Mouse (Mus musculus) CH12.LX (cell line): ENCODE data around the gene Rasl10a. TPM values are rescaled to one million over a fixed set of nuclear protein-coding genes. Genes with fewer than 3 reads are reported as not detected.

Experiments
- DNase-seq: peaks from one replicate; pipeline ENCODE4 v3.0.0-alpha.2; 2013; ENCODE audit errors: extremely low read depth
- H3K27ac ChIP-seq: 2 replicates; pipeline ENCODE4 v1.5.1; 2012; ENCODE audit warnings: low read depth, mild to moderate bottlenecking, control low read depth, moderate library complexity; ENCODE audit not compliant: insufficient read depth
- H3K27me3 ChIP-seq: replicated peaks from 2 replicates; pipeline ENCODE3; 2012; ENCODE audit warnings: inconsistent platforms
- H3K36me3 ChIP-seq, 2 experiments: replicated peaks in 1 of 2; 2 replicates each; pipeline versions ENCODE3 to v1.6.1; 2012; ENCODE audit warnings: inconsistent platforms in 1 of 2, low read length in 1 of 2, mild to moderate bottlenecking in 1 of 2, mixed read lengths in 1 of 2, moderate library complexity in 1 of 2; ENCODE audit not compliant: control insufficient read depth in 1 of 2, insufficient read depth in 1 of 2
- H3K4me1 ChIP-seq, 2 experiments: 2 replicates each; pipeline ENCODE4 v1.6.1; 2012; ENCODE audit warnings: inconsistent platforms in 1 of 2, moderate library complexity in 1 of 2; ENCODE audit not compliant: insufficient read depth in 2 of 2, control insufficient read depth in 1 of 2
- H3K4me2 ChIP-seq: 2 replicates; pipeline ENCODE4 v1.6.1; 2012; ENCODE audit warnings: low read depth, mild to moderate bottlenecking, control low read depth; ENCODE audit not compliant: poor library complexity, insufficient read depth, severe bottlenecking
- H3K4me3 ChIP-seq, 3 experiments: fragments of 150-350 bp in 1 of 3; sonication (generic) in 1 of 3; replicated peaks in 1 of 3; 2 replicates each; pipeline versions ENCODE3 to v1.5.1; 2011 to 2012; ENCODE audit warnings: low read depth in 2 of 3, low read length in 2 of 3, mild to moderate bottlenecking in 2 of 3, moderate library complexity in 2 of 3, control low read depth in 1 of 3, improper control_type of control experiment in 1 of 3, inconsistent platforms in 1 of 3, mixed read lengths in 1 of 3; ENCODE audit not compliant: poor library complexity in 1 of 3
- H3K79me2 ChIP-seq: replicated peaks from 2 replicates; pipeline ENCODE4 v1.6.1; 2012; ENCODE audit warnings: mild to moderate bottlenecking, moderate library complexity; ENCODE audit not compliant: control insufficient read depth, poor library complexity, insufficient read depth, severe bottlenecking; ENCODE audit errors: extremely low read depth
- H3K9ac ChIP-seq: 2 replicates; pipeline ENCODE4 v1.6.1; 2012; ENCODE audit warnings: low read depth, mild to moderate bottlenecking, control low read depth, moderate library complexity; ENCODE audit not compliant: insufficient read depth
- H3K9me3 ChIP-seq: replicated peaks from 2 replicates; pipeline ENCODE3; 2012; ENCODE audit warnings: low read length, inconsistent platforms, mixed read lengths
- BHLHE40 ChIP-seq: IDR thresholded peaks from 2 replicates; pipeline ENCODE4 v1.6.1; 2011; ENCODE audit warnings: mild to moderate bottlenecking, low read depth, low read length, improper control_type of control experiment
- CHD1 ChIP-seq: IDR thresholded peaks from 2 replicates; pipeline ENCODE4 v1.6.1; 2012; ENCODE audit warnings: low read depth, low read length, improper control_type of control experiment, inconsistent platforms
- CHD2 ChIP-seq: IDR thresholded peaks from 2 replicates; pipeline ENCODE4 v1.6.1; 2011; ENCODE audit warnings: low read length, improper control_type of control experiment
- CTCF ChIP-seq, 2 experiments: IDR thresholded peaks in 1 of 2; conservative IDR thresholded peaks in 1 of 2; 2 replicates each; pipeline ENCODE4 v1.5.1; 2011 to 2012; ENCODE audit warnings: low read depth in 2 of 2, low read length in 2 of 2, improper control_type of control experiment in 1 of 2, inconsistent platforms in 1 of 2, mild to moderate bottlenecking in 1 of 2, moderate library complexity in 1 of 2
- ELF1 ChIP-seq: IDR thresholded peaks from 2 replicates; pipeline ENCODE4 v1.6.1; 2014; ENCODE audit warnings: low read depth, mild to moderate bottlenecking, inconsistent platforms, low read length, improper control_type of control experiment
- HCFC1 ChIP-seq: IDR thresholded peaks from 2 replicates; pipeline ENCODE4 v1.6.1; 2012; ENCODE audit warnings: low read depth, mild to moderate bottlenecking, inconsistent platforms, low read length, improper control_type of control experiment
- KAT2A ChIP-seq: IDR thresholded peaks from 2 replicates; pipeline ENCODE4 v1.6.1; 2012; ENCODE audit warnings: low read length, improper control_type of control experiment, inconsistent platforms; ENCODE audit not compliant: insufficient replicate concordance
- MAFK ChIP-seq: IDR thresholded peaks from 2 replicates; pipeline ENCODE4 v1.6.1; 2011; ENCODE audit warnings: low read length, improper control_type of control experiment; ENCODE audit not compliant: insufficient replicate concordance
- MAZ ChIP-seq: IDR thresholded peaks from 2 replicates; pipeline ENCODE4 v1.6.1; 2012; ENCODE audit warnings: low read depth, mild to moderate bottlenecking, inconsistent platforms, low read length, improper control_type of control experiment, moderate library complexity
- MEF2A ChIP-seq: IDR thresholded peaks from 2 replicates; pipeline ENCODE4 v1.6.1; 2014; ENCODE audit warnings: low read depth, mild to moderate bottlenecking, inconsistent platforms, low read length, improper control_type of control experiment, borderline replicate concordance
- MYC ChIP-seq: IDR thresholded peaks from 2 replicates; pipeline ENCODE4 v1.6.1; 2011; ENCODE audit warnings: low read depth, mild to moderate bottlenecking, improper control_type of control experiment, low read length
- NELFE ChIP-seq: IDR thresholded peaks from 2 replicates; pipeline ENCODE4 v1.6.1; 2011; ENCODE audit warnings: low read depth, low read length, improper control_type of control experiment
- POLR2A ChIP-seq: IDR thresholded peaks from 2 replicates; pipeline ENCODE4 v1.6.1; 2011; ENCODE audit warnings: low read depth, mild to moderate bottlenecking, improper control_type of control experiment, low read length
- POLR2AphosphoS2 ChIP-seq: IDR thresholded peaks from 2 replicates; pipeline ENCODE4 v1.6.1; 2011; ENCODE audit warnings: low read depth, low read length, improper control_type of control experiment
- RCOR1 ChIP-seq: conservative IDR thresholded peaks from 2 replicates; pipeline ENCODE4 v1.6.1; 2012; ENCODE audit warnings: low read depth, mild to moderate bottlenecking, inconsistent platforms, low read length, improper control_type of control experiment
- SIN3A ChIP-seq: IDR thresholded peaks from 2 replicates; pipeline ENCODE4 v1.6.1; 2012; ENCODE audit warnings: low read length, improper control_type of control experiment, inconsistent platforms
- SMC3 ChIP-seq: IDR thresholded peaks from 2 replicates; pipeline ENCODE4 v1.6.1; 2011; ENCODE audit warnings: low read depth, low read length, improper control_type of control experiment
- TBP ChIP-seq: conservative IDR thresholded peaks from 2 replicates; pipeline ENCODE4 v1.6.1; 2011; ENCODE audit warnings: low read depth, low read length, improper control_type of control experiment
- TCF12 ChIP-seq: IDR thresholded peaks from 2 replicates; pipeline ENCODE4 v1.6.1; 2014; ENCODE audit warnings: low read depth, mild to moderate bottlenecking, inconsistent platforms, low read length, improper control_type of control experiment
- USF2 ChIP-seq: conservative IDR thresholded peaks from 2 replicates; pipeline ENCODE4 v1.6.1; 2011; ENCODE audit warnings: low read depth, low read length, improper control_type of control experiment
- ZKSCAN1 ChIP-seq: IDR thresholded peaks from 2 replicates; pipeline ENCODE4 v1.6.1; 2012; ENCODE audit warnings: low read depth, inconsistent platforms, low read length, improper control_type of control experiment, borderline replicate concordance
- ZMIZ1 ChIP-seq: IDR thresholded peaks from 2 replicates; pipeline ENCODE4 v1.6.1; 2012; ENCODE audit warnings: low read depth, mild to moderate bottlenecking, inconsistent platforms, low read length, improper control_type of control experiment
- ZNF384 ChIP-seq: IDR thresholded peaks from 2 replicates; pipeline ENCODE4 v1.6.1; 2012; ENCODE audit warnings: low read depth, low read length, improper control_type of control experiment, inconsistent platforms
- dilution Hi-C: fragments of 300-500 bp; cut with MboI; formaldehyde crosslinking; loops from 2 replicates; pipeline ENCODE4 v1.14.3; 2020; ENCODE audit warnings: low sequenced_read_pairs; ENCODE audit not compliant: extremely low pct_unique_long_range_greater_than_20kb, extremely low pct_ligation_motif_present
- in situ Hi-C: fragments of 300-500 bp; cut with MboI; formaldehyde crosslinking; loops from 3 replicates; pipeline ENCODE4 v1.14.3; 2019; ENCODE audit warnings: low sequenced_read_pairs, low pct_ligation_motif_present, low pct_unique_long_range_greater_than_20kb, mixed read lengths
- polyA plus RNA-seq: library from polyadenylated mRNA; unstranded; fragments of >175 nt; gene quantifications from 2 replicates; pipeline ENCODE4 v1.2.1, GENCODE M21; 2012; ENCODE audit warnings: low read depth; ENCODE audit not compliant: insufficient read length
- total RNA-seq, 2 experiments: library from RNA; depleted of rRNA; stranded (reverse); fragments of 300-350 nt in 1 of 2; fragments of >200 nt in 1 of 2; gene quantifications; 2 replicates each; pipeline ENCODE4 v1.2.3; 2012 to 2014

The Rasl10a gene
- total and polyA plus RNA-seq, 3 experiments: 3.0 to 7.5 (median 6.5) TPM

DNA sequence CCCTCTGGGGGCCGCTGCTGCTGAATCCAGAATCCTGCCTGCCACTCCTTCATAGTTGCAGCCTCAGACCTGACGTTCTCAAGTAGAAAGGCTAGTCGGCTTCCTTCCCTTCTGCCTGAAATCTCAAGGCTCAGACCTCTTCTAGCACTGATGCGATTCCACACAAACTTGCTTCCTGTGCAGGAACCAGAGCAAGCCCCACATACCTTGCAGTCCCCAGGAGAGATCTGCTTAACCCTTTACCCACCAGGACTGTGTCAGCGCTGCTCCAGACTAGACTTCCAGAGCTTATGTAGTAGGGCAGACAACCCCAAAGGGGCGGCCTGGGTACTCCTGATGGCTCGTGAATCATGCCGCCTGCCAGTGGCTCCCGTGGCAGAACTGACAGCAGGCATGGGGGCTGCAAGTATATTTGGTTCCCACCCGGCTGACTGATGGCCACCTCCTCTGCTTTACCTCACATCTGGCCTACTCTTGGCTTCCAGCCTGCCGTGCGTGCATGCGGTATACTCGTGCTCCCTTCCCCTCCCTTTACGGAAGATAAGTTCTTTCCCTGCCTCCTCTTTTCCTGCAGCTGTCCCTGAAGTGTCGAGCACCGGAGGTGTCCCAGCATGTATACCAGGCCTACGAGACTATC, 16.7 kb upstream of the Rasl10a start:
- DNase-seq: no peak
- in situ Hi-C loops: no loop called here
- no peak for TF ChIP-seq TBP
- no peak for TF ChIP-seq NELFE
- TF ChIP-seq HCFC1: no peak
- TF ChIP-seq ZKSCAN1: no peak
- no peak for TF ChIP-seq USF2
- no peak for TF ChIP-seq MAFK
- TF ChIP-seq ELF1: no peak
- TF ChIP-seq MEF2A: no peak
- no peak for TF ChIP-seq MAZ
- no peak for TF ChIP-seq TCF12
- no peak for TF ChIP-seq SMC3
- TF ChIP-seq CHD2: no peak
- TF ChIP-seq ZNF384: no peak
- TF ChIP-seq CHD1: no peak
- no peak for TF ChIP-seq POLR2A
- no peak for TF ChIP-seq MYC
- no peak for TF ChIP-seq SIN3A
- no peak for TF ChIP-seq CTCF (conservative IDR thresholded peaks at IDR 0.05 in 1 of 2, IDR thresholded peaks at IDR 0.05 in 1 of 2; ENCODE audit: low read depth in 2 of 2, low read length in 2 of 2)
- Histone ChIP-seq H3K27me3 (no peaks in the 10 kb centered on the region), H3K36me3 (peaks cover 53 to 71% of the 10 kb centered on the region in 2 experiments), H3K4me3 (no peak overlapping the region), H3K79me2 (no peaks in the 10 kb centered on the region), H3K4me2 (no peak overlapping the region), H3K4me1 (peaks cover 4 to 7% of the 10 kb centered on the region in 2 experiments; a peak in 3 of 4 replicates), H3K9me3 (no peaks in the 10 kb centered on the region), H3K27ac (no peak overlapping the region), H3K9ac (no peak overlapping the region)
- dilution Hi-C loops: no loop called here

DNA sequence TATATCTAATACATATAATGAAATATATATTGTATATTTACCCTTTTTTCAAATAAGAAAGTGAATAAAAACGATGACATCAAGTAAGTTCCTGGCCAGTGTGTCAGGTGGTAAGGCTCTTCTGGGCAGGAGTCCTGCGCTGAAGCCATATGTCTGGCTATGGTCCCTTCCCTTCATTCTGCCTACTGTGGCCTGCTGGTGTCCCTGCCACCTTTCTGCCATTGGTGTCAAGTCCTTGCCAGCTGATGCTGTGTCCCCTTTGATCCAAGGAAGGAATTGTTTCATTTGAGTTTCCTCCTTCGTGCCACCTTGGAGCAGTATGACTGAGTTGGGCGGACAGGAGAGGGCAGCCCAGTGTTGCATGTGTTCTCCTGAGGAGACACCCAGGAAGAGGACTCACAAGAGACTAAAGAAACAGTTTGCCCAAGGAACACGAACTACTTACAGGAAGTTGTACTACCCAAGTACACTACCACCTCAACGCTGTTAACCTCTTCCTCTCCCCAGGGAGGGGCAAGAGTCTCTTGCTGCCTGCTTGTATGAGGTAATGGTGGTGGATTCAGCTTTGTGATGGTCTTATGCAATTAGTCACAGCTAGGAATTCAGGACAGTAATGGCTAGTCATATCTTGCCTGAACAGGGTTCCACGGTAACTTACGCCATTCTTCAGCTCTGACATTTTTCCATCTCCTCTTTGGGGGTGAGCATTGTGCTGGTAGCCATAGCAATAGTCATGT, 15.1 kb upstream of the Rasl10a start:
- TF ChIP-seq BHLHE40 (no peak), POLR2AphosphoS2 (no peak), RCOR1 (no peak), MAZ (no peak), MEF2A (no peak), NELFE (no peak), KAT2A (no peak), ZKSCAN1 (no peak), ELF1 (no peak), SIN3A (no peak), USF2 (no peak), ZMIZ1 (no peak)
- Histone ChIP-seq H3K27me3 (no peaks in the 10 kb centered on the region), H3K9me3 (no peaks in the 10 kb centered on the region), H3K4me2 (no peak overlapping the region), H3K79me2 (no peaks in the 10 kb centered on the region), H3K27ac (no peak overlapping the region), H3K9ac (no peak overlapping the region), H3K36me3 (peaks cover 39 to 56% of the 10 kb centered on the region in 2 experiments), H3K4me3 (no peak overlapping the region), H3K4me1 (peaks cover 4 to 8% of the 10 kb centered on the region in 2 experiments; a peak in 3 of 4 replicates)
- DNase-seq: peak; percentile 55
- in situ Hi-C loops: no loop called here
- dilution Hi-C loops: no loop called here
